10 mouse cellular contexts compared by ENCODE assay signal in genomic region chr11:117522879-117523519, GRCm38 (mm10). TPM values are rescaled to one million over a fixed set of nuclear protein-coding genes. Genes with fewer than 3 reads are reported as not detected.
DNase-seq lines count a peak whose midpoint lies in the region; ATAC-seq and TF ChIP-seq lines count a peak whose summit lies in the region.
"Had no signal": no experiment of that assay in that cellular context is flagged by ENCODE, and none has a peak within 500 bp of the region (broad histone marks: within the 10 kb centered on the region; RNA-seq: fewer than 3 reads in every experiment).

No protein-coding gene starts in this region.

- no peak overlapping the region for H3K4me2 ChIP-seq in liver, embryonic 12.5 days
- no peak overlapping the region for H3K4me2 ChIP-seq in liver, postnatal 0 days (ENCODE audit: low read depth, low read length)
- H3K4me2 ChIP-seq in forebrain, embryonic 15.5 days (replicated peaks), result no peak overlapping the region; the same call in 1 of the 2 replicates
- H3K4me2 ChIP-seq in heart, postnatal 0 days (ENCODE audit: low read depth, low read length), result peak overlapping the region; percentile 8; the same call in 1 of the 2 replicates
- H3K4me2 ChIP-seq in lung, embryonic 14.5 days, result peak overlapping the region; percentile 31; the same call in 1 of the 2 replicates

- H3K36me3 ChIP-seq in liver, embryonic 12.5 days, result no peaks in the 10 kb centered on the region
- no peaks in the 10 kb centered on the region for H3K36me3 ChIP-seq in liver, postnatal 0 days (replicated peaks; ENCODE audit: insufficient read depth, low read length)
- H3K36me3 ChIP-seq in forebrain, embryonic 15.5 days, result no peaks in the 10 kb centered on the region
- no peaks in the 10 kb centered on the region for H3K36me3 ChIP-seq in heart, postnatal 0 days (replicated peaks; ENCODE audit: control insufficient read depth, insufficient read depth, low read length)
- H3K36me3 ChIP-seq in lung, embryonic 14.5 days (ENCODE audit: insufficient read depth), result no peaks in the 10 kb centered on the region

- no peak overlapping the region for H3K27ac ChIP-seq in liver, embryonic 12.5 days
- no peak overlapping the region for H3K27ac ChIP-seq in liver, postnatal 0 days (ENCODE audit: low read depth)
- H3K27ac ChIP-seq in forebrain, embryonic 15.5 days (replicated peaks), result peak overlapping the region; percentile 90
- peak overlapping the region; percentile 91 for H3K27ac ChIP-seq in heart, postnatal 0 days (ENCODE audit: low read depth)
- peak overlapping the region; percentile 76 for H3K27ac ChIP-seq in lung, embryonic 14.5 days (ENCODE audit: low read depth)
- H3K27ac ChIP-seq: liver, embryonic 14.5 days had no signal

- H3K27me3 ChIP-seq in liver, embryonic 12.5 days (replicated peaks), result peaks cover 14% of the 10 kb centered on the region
- H3K27me3 ChIP-seq in liver, postnatal 0 days (ENCODE audit: insufficient read depth, low read length), result no peaks in the 10 kb centered on the region
- H3K27me3 ChIP-seq in forebrain, embryonic 15.5 days, result no peaks in the 10 kb centered on the region
- H3K27me3 ChIP-seq in heart, postnatal 0 days (ENCODE audit: control insufficient read depth, insufficient read depth, low read length), result no peaks in the 10 kb centered on the region
- no peaks in the 10 kb centered on the region for H3K27me3 ChIP-seq in lung, embryonic 14.5 days (ENCODE audit: insufficient read depth, low read length)

- DNase-seq in liver, postnatal 0 days, result no peak
- peak; percentile 85 for DNase-seq in heart, postnatal 0 days (ENCODE audit: low spot score)
- DNase-seq in kidney, postnatal 25 days, result peak; percentile 78 to 92
- peak; percentile 81 for DNase-seq in lung, embryonic 14.5 days
- DNase-seq in right cerebral cortex, postnatal 10 days (ENCODE audit: low spot score in 2 of 2), result peak; percentile 87 to 91
- no peak for DNase-seq in B cell, adult 2 months

- no peaks in the 10 kb centered on the region for H3K4me1 ChIP-seq in liver, embryonic 12.5 days
- no peaks in the 10 kb centered on the region for H3K4me1 ChIP-seq in liver, postnatal 0 days (ENCODE audit: insufficient read depth)
- peaks cover 34% of the 10 kb centered on the region for H3K4me1 ChIP-seq in forebrain, embryonic 15.5 days
- peaks cover 20% of the 10 kb centered on the region for H3K4me1 ChIP-seq in heart, postnatal 0 days (ENCODE audit: control insufficient read depth, insufficient read depth)
- peaks cover 9% of the 10 kb centered on the region; the same call in 1 of the 2 replicates for H3K4me1 ChIP-seq in lung, embryonic 14.5 days (ENCODE audit: insufficient read depth)

- H3K4me3 ChIP-seq in liver, embryonic 12.5 days, result no peak overlapping the region
- H3K4me3 ChIP-seq in liver, postnatal 0 days (ENCODE audit: low read depth, low read length), result no peak overlapping the region
- no peak overlapping the region for H3K4me3 ChIP-seq in forebrain, embryonic 15.5 days
- no peak overlapping the region for H3K4me3 ChIP-seq in heart, postnatal 0 days (ENCODE audit: low read depth, low read length)
- H3K4me3 ChIP-seq in lung, embryonic 14.5 days (ENCODE audit: low read depth, low read length), result no peak overlapping the region

- H3K9me3 ChIP-seq in liver, embryonic 12.5 days (replicated peaks), result peaks cover 5% of the 10 kb centered on the region; the same call in 1 of the 2 replicates
- H3K9me3 ChIP-seq in liver, postnatal 0 days (ENCODE audit: low read length), result no peaks in the 10 kb centered on the region
- no peaks in the 10 kb centered on the region for H3K9me3 ChIP-seq in forebrain, embryonic 15.5 days
- H3K9me3 ChIP-seq in heart, postnatal 0 days (replicated peaks; ENCODE audit: control insufficient read depth, low read length), result no peaks in the 10 kb centered on the region; the same call in 1 of the 2 replicates
- no peaks in the 10 kb centered on the region; the same call in 1 of the 2 replicates for H3K9me3 ChIP-seq in lung, embryonic 14.5 days (ENCODE audit: low read depth, low read length)

- TF ChIP-seq CTCF in liver, postnatal 0 days (IDR thresholded peaks at IDR 0.05; ENCODE audit: low read depth), result no peak
- no peak for TF ChIP-seq CTCF in heart, postnatal 0 days (IDR thresholded peaks at IDR 0.05; ENCODE audit: low read depth)
- TF ChIP-seq CTCF in lung, embryonic 14.5 days (IDR thresholded peaks at IDR 0.05; ENCODE audit: low read depth), result no peak

- no peak for TF ChIP-seq EP300 in liver, postnatal 0 days (IDR thresholded peaks at IDR 0.05; ENCODE audit: low read depth)
- TF ChIP-seq EP300 in heart, postnatal 0 days (IDR thresholded peaks at IDR 0.05; ENCODE audit: low read depth), result 0 out of 2 replicates have a peak, but pooled peaks have one; percentile 62

- WGBS in liver, embryonic 12.5 days (ENCODE audit: insufficient replicate concordance), result 53% methylated on average over 16 of the region's 16 CpGs
- WGBS in liver, postnatal 0 days (ENCODE audit: insufficient replicate concordance), result 70% methylated on average over 16 of the region's 16 CpGs
- WGBS in forebrain, embryonic 15.5 days, result 31% methylated on average over 16 of the region's 16 CpGs
- 32% methylated on average over 16 of the region's 16 CpGs for WGBS in heart, postnatal 0 days
- 40% methylated on average over 16 of the region's 16 CpGs for WGBS in lung, embryonic 14.5 days

- ATAC-seq in liver, embryonic 12.5 days, result 0 out of 2 replicates have a peak, but pooled peaks have one; percentile 24
- no peak for ATAC-seq in liver, postnatal 0 days
- ATAC-seq in forebrain, embryonic 15.5 days (replicated peaks), result peak; percentile 84
- peak; percentile 93 for ATAC-seq in heart, postnatal 0 days (ENCODE audit: insufficient read depth, low read depth)
- peak; percentile 83 for ATAC-seq in lung, embryonic 14.5 days (ENCODE audit: insufficient read depth)

- no peak overlapping the region for H3K9ac ChIP-seq in liver, embryonic 12.5 days
- no peak overlapping the region for H3K9ac ChIP-seq in liver, postnatal 0 days (replicated peaks)
- H3K9ac ChIP-seq in forebrain, embryonic 15.5 days (replicated peaks), result no peak overlapping the region; the same call in 1 of the 2 replicates
- H3K9ac ChIP-seq in heart, postnatal 0 days (replicated peaks; ENCODE audit: low read depth, low read length), result no peak overlapping the region
- peak overlapping the region; percentile 33; the same call in 1 of the 2 replicates for H3K9ac ChIP-seq in lung, embryonic 14.5 days
- H3K9ac ChIP-seq: liver, embryonic 14.5 days had no signal

RNA-seq across cellular contexts. Expression of gene Gm11733, which starts 38.8 kb away (rescaled TPM):
- not detected in 2 replicates for polyA plus RNA-seq in liver, embryonic 12.5 days (2016; fragmentation: Nextera tagmentation; extraction: Ambion mirVana)
- not detected in 2 replicates for polyA plus RNA-seq in liver, postnatal 0 days (2015; fragmentation: Nextera tagmentation; extraction: Ambion mirVana)
- 0.28 TPM in 1 of 2 replicates, not detected in the other for polyA plus RNA-seq in forebrain, embryonic 15.5 days (2015; fragmentation: Nextera tagmentation; extraction: Ambion mirVana)
- total RNA-seq in heart, postnatal 0 days (2014; rRNA removed; ENCODE audit: low replicate concordance), result 0.08 TPM in 1 of 2 replicates, not detected in the other
- polyA plus RNA-seq in heart, postnatal 0 days (2015; fragmentation: Nextera tagmentation; extraction: Ambion mirVana), result not detected in 2 replicates
- polyA plus RNA-seq in lung, embryonic 14.5 days (2014; fragmentation: Nextera tagmentation; extraction: Ambion mirVana), result 0.08 TPM in 1 of 2 replicates, not detected in the other
- total RNA-seq: MEL had no signal
- polyA plus RNA-seq: liver, embryonic 14.5 days had no signal

Comparison
In these comparisons a context has a peak if more than half of its experiments do, and no peak if none do; other contexts are left out.
1. H3K27ac ChIP-seq: peak in forebrain, embryonic 15.5 days (single experiment), heart, postnatal 0 days (single experiment) and lung, embryonic 14.5 days (single experiment); none in liver, embryonic 12.5 days (single experiment) and liver, postnatal 0 days (single experiment).
2. H3K4me2 ChIP-seq: peak in heart, postnatal 0 days (single experiment) and lung, embryonic 14.5 days (single experiment); none in liver, embryonic 12.5 days (single experiment), liver, postnatal 0 days (single experiment) and forebrain, embryonic 15.5 days (single experiment).
3. DNase-seq: peak in heart, postnatal 0 days (single experiment), kidney, postnatal 25 days (2 of 2), lung, embryonic 14.5 days (single experiment) and right cerebral cortex, postnatal 10 days (2 of 2); none in liver, postnatal 0 days (single experiment) and B cell, adult 2 months (0 of 2).